Mouse (Mus musculus) midbrain, embryonic 13.5 days (tissue): ENCODE results near the gene Cirbp. TPM values are rescaled to one million over a fixed set of nuclear protein-coding genes. Genes with fewer than 3 reads are reported as not detected.

Experiments
- ATAC-seq: fragments of 200-750 bp; cut with Nextera tagmentation; 2 replicates; pipeline ENCODE4 v1.8.0; 2017; ENCODE audit warnings: mild to moderate bottlenecking, moderate TSS enrichment, moderate library complexity
- H3K27ac ChIP-seq: fragments of 300-500 bp; sonication (generic); 2 replicates; pipeline ENCODE4 v1.5.1; 2015; ENCODE audit warnings: inconsistent platforms, mild to moderate bottlenecking, moderate library complexity
- H3K27me3 ChIP-seq: fragments of 300-500 bp; sonication (generic); 2 replicates; pipeline ENCODE4 v1.6.1; 2015; ENCODE audit warnings: mild to moderate bottlenecking, inconsistent platforms
- H3K36me3 ChIP-seq: fragments of 300-500 bp; sonication (generic); 2 replicates; pipeline ENCODE4 v1.6.1; 2015; ENCODE audit warnings: mild to moderate bottlenecking, inconsistent platforms
- H3K4me1 ChIP-seq: fragments of 300-500 bp; sonication (generic); replicated peaks from 2 replicates; pipeline ENCODE4 v1.6.1; 2015; ENCODE audit warnings: inconsistent platforms
- H3K4me2 ChIP-seq: fragments of 300-500 bp; sonication (generic); replicated peaks from 2 replicates; pipeline ENCODE4 v1.6.1; 2015; ENCODE audit warnings: moderate library complexity, mild to moderate bottlenecking, inconsistent platforms
- H3K4me3 ChIP-seq: fragments of 300-500 bp; sonication (generic); replicated peaks from 2 replicates; pipeline ENCODE4 v1.5.1; 2015; ENCODE audit warnings: mild to moderate bottlenecking, inconsistent platforms
- H3K9ac ChIP-seq: fragments of 300-500 bp; sonication (generic); replicated peaks from 2 replicates; pipeline ENCODE4 v1.6.1; 2015; ENCODE audit warnings: mild to moderate bottlenecking, inconsistent platforms
- H3K9me3 ChIP-seq: fragments of 300-500 bp; sonication (generic); 2 replicates; pipeline ENCODE4 v1.6.1; 2016; ENCODE audit warnings: mild to moderate bottlenecking, inconsistent platforms
- WGBS: fragments of 180-500 bp; shearing (Covaris S2); methylation state at CpG from one replicate; pipeline ENCODE4 v1.1.7; 2015; 5-methylcytosine and 5-hydroxymethylcytosine counted together
- polyA plus RNA-seq: library from polyadenylated mRNA; unstranded; fragments of >200 nt; fragmentation: Nextera tagmentation; extraction: Ambion mirVana; gene quantifications from 2 replicates; pipeline ENCODE4 v1.2.1, GENCODE M21; 2015

The Cirbp gene
- polyA plus RNA-seq, 1 experiment from 2014 or later: 354 TPM

- 16% methylated on average over 55 of the region's 55 CpGs for WGBS
- Histone ChIP-seq H3K27me3 (peaks cover 18% of the 10 kb centered on the region), H3K9ac (peak overlapping the region; percentile 53; the same call in 1 of the 2 replicates), H3K4me3 (peak overlapping the region; percentile 14; the same call in 1 of the 2 replicates), H3K9me3 (no peaks in the 10 kb centered on the region), H3K27ac (no peak overlapping the region; the same call in 1 of the 2 replicates), H3K36me3 (peaks cover 100% of the 10 kb centered on the region), H3K4me2 (peak overlapping the region; percentile 29), H3K4me1 (peaks cover 28% of the 10 kb centered on the region)
- peak; percentile 41 for ATAC-seq
These were observed 34.4 kb upstream of the Cirbp start for GRCm38 (mm10) chr10:80131316-80131951.

DNA sequence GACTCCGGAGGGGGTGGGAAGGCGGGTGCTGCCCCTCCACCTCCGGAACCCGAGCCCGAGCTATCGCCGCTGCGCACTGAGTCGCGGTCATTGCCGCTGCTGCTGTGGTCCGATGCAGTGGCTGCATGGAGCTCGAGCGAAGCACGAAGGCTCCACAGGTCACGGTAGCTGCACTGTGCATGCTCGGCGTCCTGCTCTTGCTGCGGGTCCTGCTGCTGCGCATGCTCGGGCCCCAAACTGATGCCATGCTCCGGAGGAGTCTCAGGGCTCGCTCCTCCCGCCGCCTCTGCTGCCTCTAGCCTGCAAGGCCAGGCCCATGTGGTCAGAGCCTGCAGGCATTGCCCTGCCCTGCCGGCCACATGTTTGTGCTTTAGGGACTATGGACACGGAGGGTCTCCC is 33.8 kb upstream of the Cirbp start:
- Histone ChIP-seq H3K27me3 (peaks cover 23% of the 10 kb centered on the region), H3K36me3 (peaks cover 95% of the 10 kb centered on the region)

GRCm38 (mm10) chr10:80133226-80133849 is 32.4 kb upstream of the Cirbp start:
- Histone ChIP-seq H3K4me3 (no peak overlapping the region), H3K36me3 (peaks cover 81% of the 10 kb centered on the region), H3K4me1 (peaks cover 47% of the 10 kb centered on the region), H3K4me2 (no peak overlapping the region), H3K27ac (no peak overlapping the region), H3K27me3 (peaks cover 24% of the 10 kb centered on the region), H3K9ac (no peak overlapping the region), H3K9me3 (no peaks in the 10 kb centered on the region)
- 74% methylated on average over 8 of the region's 8 CpGs for WGBS
- ATAC-seq: no peak

More for the DNA sequence above, 33.8 kb upstream of the Cirbp start:
- peak overlapping the region; percentile 29 for H3K4me2 ChIP-seq
- 26% methylated on average over 27 of the region's 27 CpGs for WGBS
- peak overlapping the region; percentile 14; the same call in 1 of the 2 replicates for H3K4me3 ChIP-seq
- no peak overlapping the region; the same call in 1 of the 2 replicates for H3K27ac ChIP-seq
- no peaks in the 10 kb centered on the region for H3K9me3 ChIP-seq
- no peak for ATAC-seq
- peaks cover 33% of the 10 kb centered on the region for H3K4me1 ChIP-seq
- H3K9ac ChIP-seq: peak overlapping the region; percentile 53; the same call in 1 of the 2 replicates

DNA sequence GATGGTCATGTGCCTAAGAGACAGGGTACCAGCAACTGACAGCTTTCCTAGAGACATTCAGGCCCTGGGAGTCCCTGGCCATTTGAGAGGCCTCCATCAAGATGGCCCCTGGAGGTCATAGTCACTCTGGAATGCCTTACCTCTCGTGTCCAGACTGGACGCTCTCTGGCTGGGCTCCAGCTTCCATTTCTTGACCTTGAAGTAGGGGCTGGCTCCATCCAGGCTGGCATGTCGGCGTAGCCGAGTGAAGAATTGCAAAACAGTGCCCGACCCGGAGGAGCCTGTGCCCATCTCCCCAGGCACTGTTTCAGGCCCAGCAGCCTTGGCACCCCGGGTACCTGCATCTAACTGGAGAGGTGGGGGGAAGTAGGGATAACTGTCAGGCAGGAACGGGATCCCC is 31.4 kb upstream of the Cirbp start:
- peaks cover 54% of the 10 kb centered on the region for H3K4me1 ChIP-seq
- no peak for ATAC-seq
- 89% methylated on average over 9 of the region's 9 CpGs for WGBS

GRCm38 (mm10) chr10:80135161-80135560 is 30.6 kb upstream of the Cirbp start:
- H3K36me3 ChIP-seq: peaks cover 63% of the 10 kb centered on the region
- WGBS: 90% methylated on average over 10 of the region's 10 CpGs
- H3K27me3 ChIP-seq: peaks cover 24% of the 10 kb centered on the region
- H3K9ac ChIP-seq: no peak overlapping the region
- H3K27ac ChIP-seq: no peak overlapping the region
- ATAC-seq: no peak
- H3K4me1 ChIP-seq: peaks cover 57% of the 10 kb centered on the region
- no peaks in the 10 kb centered on the region for H3K9me3 ChIP-seq
- no peak overlapping the region for H3K4me2 ChIP-seq
- H3K4me3 ChIP-seq: no peak overlapping the region

More for the DNA sequence above, 31.4 kb upstream of the Cirbp start:
- Histone ChIP-seq H3K27me3 (peaks cover 24% of the 10 kb centered on the region), H3K4me2 (no peak overlapping the region), H3K27ac (no peak overlapping the region), H3K4me3 (no peak overlapping the region), H3K9me3 (no peaks in the 10 kb centered on the region), H3K36me3 (peaks cover 70% of the 10 kb centered on the region), H3K9ac (no peak overlapping the region)

DNA sequence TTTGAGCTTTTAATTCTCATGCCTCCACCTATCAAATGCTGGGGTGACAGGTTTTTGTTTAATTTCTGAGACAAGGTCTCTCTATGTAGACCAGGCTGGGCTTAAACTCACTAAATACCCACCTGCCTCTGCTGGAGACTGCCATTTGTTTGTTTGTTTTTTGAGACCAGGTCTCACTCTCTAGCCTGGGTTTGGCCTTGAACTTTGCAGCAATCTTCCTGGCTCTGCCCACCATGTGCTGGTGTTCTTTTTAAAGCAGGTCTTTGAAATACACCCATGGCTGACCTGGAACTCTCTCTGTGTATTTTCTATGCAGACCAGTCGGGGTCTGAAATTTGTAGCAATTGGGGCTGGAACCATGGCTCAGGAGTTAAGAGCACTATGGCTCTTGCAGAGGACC is 30.1 kb upstream of the Cirbp start:
- Histone ChIP-seq H3K4me3 (no peak overlapping the region), H3K9me3 (no peaks in the 10 kb centered on the region), H3K27ac (no peak overlapping the region), H3K27me3 (peaks cover 24% of the 10 kb centered on the region), H3K36me3 (peaks cover 58% of the 10 kb centered on the region), H3K4me1 (peaks cover 59% of the 10 kb centered on the region), H3K4me2 (no peak overlapping the region), H3K9ac (no peak overlapping the region)
- WGBS: 95% methylated on average over 1 of the region's 1 CpGs
- ATAC-seq: no peak

GRCm38 (mm10) chr10:80136179-80136951 is 29.4 kb upstream of the Cirbp start:
- H3K9me3 ChIP-seq: no peaks in the 10 kb centered on the region
- peak overlapping the region; percentile 98 for H3K9ac ChIP-seq
- H3K27ac ChIP-seq: peak overlapping the region; percentile 95; the same call in 1 of the 2 replicates
- H3K4me1 ChIP-seq: peaks cover 60% of the 10 kb centered on the region
- H3K27me3 ChIP-seq: peaks cover 21% of the 10 kb centered on the region
- 13% methylated on average over 49 of the region's 49 CpGs for WGBS
- peak overlapping the region; percentile 90 for H3K4me2 ChIP-seq
- no peak for ATAC-seq
- peak overlapping the region; percentile 83 for H3K4me3 ChIP-seq
- peaks cover 51% of the 10 kb centered on the region for H3K36me3 ChIP-seq

DNA sequence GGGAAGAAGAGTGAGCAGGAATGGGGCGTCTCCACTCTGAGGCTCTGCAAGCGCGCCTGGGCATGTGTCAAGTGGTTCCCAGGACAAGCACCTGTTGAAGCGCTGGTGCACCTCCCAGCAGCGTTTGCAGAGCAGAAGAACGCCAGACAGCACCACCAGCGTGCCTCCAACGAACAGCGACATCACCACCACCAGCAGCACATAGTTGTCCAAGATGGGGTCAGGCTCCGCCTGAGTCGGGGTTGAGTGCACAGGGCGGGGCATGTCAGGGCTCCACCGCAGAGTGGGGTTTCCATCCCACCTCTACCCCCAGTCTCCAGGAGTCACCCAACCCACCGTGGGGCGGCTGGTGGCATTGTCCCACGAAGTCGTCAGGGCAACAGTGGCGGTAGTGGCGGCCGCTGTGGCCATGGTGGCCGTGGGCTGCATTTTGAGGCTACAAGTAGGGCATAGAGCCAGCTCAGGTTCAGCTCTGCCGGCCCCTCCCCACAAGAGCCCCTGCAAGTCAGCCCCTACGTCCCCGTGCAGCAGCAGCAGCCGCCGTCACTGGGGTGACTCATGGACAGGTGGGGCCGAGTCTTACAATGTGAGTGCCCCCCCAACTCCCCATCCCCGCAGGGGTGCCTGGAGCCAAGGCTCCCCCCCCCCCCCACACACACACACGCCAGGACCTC is 28.7 kb upstream of the Cirbp start:
- 3% methylated on average over 29 of the region's 29 CpGs for WGBS
- Histone ChIP-seq H3K4me2 (peak overlapping the region; percentile 90), H3K4me1 (peaks cover 58% of the 10 kb centered on the region), H3K27me3 (peaks cover 21% of the 10 kb centered on the region), H3K36me3 (peaks cover 44% of the 10 kb centered on the region), H3K4me3 (peak overlapping the region; percentile 83), H3K27ac (peak overlapping the region; percentile 95), H3K9ac (peak overlapping the region; percentile 98), H3K9me3 (no peaks in the 10 kb centered on the region)
- peak; percentile 7; the same call in 1 of the 2 replicates for ATAC-seq

DNA sequence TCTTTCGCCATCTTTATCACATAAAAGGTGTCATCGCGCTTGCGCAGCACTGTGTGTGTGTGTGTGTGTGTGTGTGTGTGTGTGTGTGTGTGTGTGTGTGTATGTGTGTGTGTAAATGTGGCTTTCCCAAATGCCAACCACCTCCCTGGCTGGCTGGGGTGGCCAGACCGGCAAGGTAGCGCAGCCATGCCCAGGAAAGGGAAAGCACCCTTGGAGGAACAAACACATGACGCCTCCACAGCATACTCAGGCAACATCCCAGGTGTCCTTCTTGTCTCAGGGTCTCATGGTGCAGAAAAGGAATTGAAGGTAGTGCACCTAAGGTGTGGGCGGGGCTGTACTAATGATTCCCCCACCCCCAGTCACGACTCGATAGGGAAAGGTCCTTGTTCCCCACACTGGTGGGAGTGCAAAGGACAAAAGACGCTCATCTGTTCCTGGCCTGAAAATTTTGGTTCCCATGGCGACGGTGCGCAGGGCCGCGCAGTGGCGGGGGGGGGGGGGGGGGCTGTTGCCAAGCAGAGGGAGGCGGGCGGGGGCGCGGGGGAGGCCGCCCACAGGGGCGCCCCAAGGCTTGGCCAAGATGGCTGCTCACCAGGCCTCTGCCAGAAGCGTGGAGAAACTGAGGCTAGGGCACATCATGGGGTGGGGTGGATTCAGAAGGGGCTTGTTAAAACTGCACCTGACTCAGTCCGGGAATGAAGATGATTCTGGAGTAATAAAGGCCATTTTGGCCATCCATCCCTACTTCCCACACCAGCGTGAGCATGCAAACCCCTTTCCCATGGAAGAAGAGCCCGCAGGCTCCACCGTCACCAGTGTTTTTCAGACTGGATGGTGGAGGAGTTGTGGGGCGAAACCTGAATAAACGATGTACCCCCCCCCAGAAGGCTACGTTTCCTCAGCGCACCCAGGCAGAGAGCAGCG is 27.9 kb upstream of the Cirbp start:
- Histone ChIP-seq H3K9ac (peak overlapping the region; percentile 98), H3K27ac (peak overlapping the region; percentile 95), H3K9me3 (no peaks in the 10 kb centered on the region), H3K4me2 (peak overlapping the region; percentile 90), H3K4me1 (peaks cover 59% of the 10 kb centered on the region), H3K4me3 (peak overlapping the region; percentile 83), H3K27me3 (peaks cover 21% of the 10 kb centered on the region), H3K36me3 (peaks cover 36% of the 10 kb centered on the region)
- under 1% methylated on average over 26 of the region's 33 CpGs for WGBS
- ATAC-seq: no peak

- Histone ChIP-seq H3K4me3 (peak within 1 kb of the TSS; percentile 83), H3K27ac (peak within 1 kb of the TSS; percentile 95), H3K9me3 (no peaks in the 10 kb centered on the region), H3K4me2 (peak within 1 kb of the TSS; percentile 90), H3K4me1 (peaks cover 63% of the 10 kb centered on the region), H3K27me3 (peaks cover 21% of the 10 kb centered on the region), H3K9ac (peak within 1 kb of the TSS; percentile 98), H3K36me3 (peaks cover 32% of the 10 kb centered on the region)
- under 1% methylated on average over 85 of the region's 94 CpGs for WGBS
- ATAC-seq: peak; percentile 7
These were observed 27.0 kb upstream of the Cirbp start, which contains the start of gene Atp5d for GRCm38 (mm10) chr10:80138553-80139438. Atp5d (plus strand) TSS chr10:80138632.
